Mouse (Mus musculus): ENCODE data around the gene Pde2a.
A peak's percentile ranks its signal among the peaks of the same experiment; 100 is the strongest.

Gene Pde2a

GRCm38 (mm10) chr7:101474399-101474811 lies 52.9 kb downstream of the Pde2a start:
- no peak for DNase-seq (ENCODE audit: low read depth)

- no peak for DNase-seq (ENCODE audit: low read depth)
Measured at GRCm38 (mm10) chr7:101476028-101476427, 54.5 kb downstream of the Pde2a start.

- no peak for DNase-seq (ENCODE audit: low read depth)
Measured at GRCm38 (mm10) chr7:101476493-101476892, 55.0 kb downstream of the Pde2a start.

- no peak for DNase-seq (ENCODE audit: low read depth)
Measured at GRCm38 (mm10) chr7:101477200-101477599, 55.7 kb downstream of the Pde2a start.

- DNase-seq (ENCODE audit: low read depth), result no peak
Measured at GRCm38 (mm10) chr7:101478099-101478498, 56.6 kb downstream of the Pde2a start.

GRCm38 (mm10) chr7:101479841-101480240 lies 58.4 kb downstream of the Pde2a start:
- DNase-seq (ENCODE audit: low read depth), result no peak

- DNase-seq (ENCODE audit: low read depth), result no peak
Measured at GRCm38 (mm10) chr7:101480671-101481070, 59.2 kb downstream of the Pde2a start.

- DNase-seq (ENCODE audit: low read depth), result no peak
Measured at GRCm38 (mm10) chr7:101481872-101482498, 60.5 kb downstream of the Pde2a start.

GRCm38 (mm10) chr7:101482499-101483081 lies 61.1 kb downstream of the Pde2a start:
- no peak for DNase-seq (ENCODE audit: low read depth)

- no peak for DNase-seq (ENCODE audit: low read depth)
Measured at GRCm38 (mm10) chr7:101483498-101484115, 62.1 kb downstream of the Pde2a start.

GRCm38 (mm10) chr7:101487102-101487501 lies 65.6 kb downstream of the Pde2a start:
- no peak for DNase-seq (ENCODE audit: low read depth)

GRCm38 (mm10) chr7:101490952-101491351 lies 69.5 kb downstream of the Pde2a start:
- no peak for DNase-seq (ENCODE audit: low read depth)

- DNase-seq (ENCODE audit: low read depth), result no peak
Measured at GRCm38 (mm10) chr7:101498385-101498784, 76.9 kb downstream of the Pde2a start.

- DNase-seq (ENCODE audit: low read depth), result no peak
Measured at GRCm38 (mm10) chr7:101499251-101499650, 77.8 kb downstream of the Pde2a start.

GRCm38 (mm10) chr7:101499701-101500100 lies 78.2 kb downstream of the Pde2a start:
- DNase-seq (ENCODE audit: low read depth), result no peak

GRCm38 (mm10) chr7:101501236-101501635 lies 79.7 kb downstream of the Pde2a start:
- no peak for DNase-seq (ENCODE audit: low read depth)

GRCm38 (mm10) chr7:101501675-101502074 lies 80.2 kb downstream of the Pde2a start:
- no peak for DNase-seq (ENCODE audit: low read depth)

- DNase-seq (ENCODE audit: low read depth), result peak; percentile 30
Measured at GRCm38 (mm10) chr7:101503351-101503750, 81.9 kb downstream of the Pde2a start.

- no peak for DNase-seq (ENCODE audit: low read depth)
Measured at GRCm38 (mm10) chr7:101503803-101504202, 82.3 kb downstream of the Pde2a start.

- DNase-seq (ENCODE audit: low read depth), result peak; percentile 24
Measured at GRCm38 (mm10) chr7:101504507-101504906, 83.0 kb downstream of the Pde2a start.

- DNase-seq (ENCODE audit: low read depth), result no peak
Measured at GRCm38 (mm10) chr7:101509212-101509611, 87.7 kb downstream of the Pde2a start.

- DNase-seq (ENCODE audit: low read depth), result no peak
Measured at GRCm38 (mm10) chr7:101513655-101514054, 92.2 kb downstream of the Pde2a start.

- no peak for DNase-seq (ENCODE audit: low read depth)
Measured at GRCm38 (mm10) chr7:101514768-101515167, 93.3 kb downstream of the Pde2a start.

- no peak for DNase-seq (ENCODE audit: low read depth)
Measured at GRCm38 (mm10) chr7:101515295-101515694, 93.8 kb downstream of the Pde2a start.
